Mouse (Mus musculus): ENCODE data around the gene Rps6kb2.

Rps6kb2 gene

DNA sequence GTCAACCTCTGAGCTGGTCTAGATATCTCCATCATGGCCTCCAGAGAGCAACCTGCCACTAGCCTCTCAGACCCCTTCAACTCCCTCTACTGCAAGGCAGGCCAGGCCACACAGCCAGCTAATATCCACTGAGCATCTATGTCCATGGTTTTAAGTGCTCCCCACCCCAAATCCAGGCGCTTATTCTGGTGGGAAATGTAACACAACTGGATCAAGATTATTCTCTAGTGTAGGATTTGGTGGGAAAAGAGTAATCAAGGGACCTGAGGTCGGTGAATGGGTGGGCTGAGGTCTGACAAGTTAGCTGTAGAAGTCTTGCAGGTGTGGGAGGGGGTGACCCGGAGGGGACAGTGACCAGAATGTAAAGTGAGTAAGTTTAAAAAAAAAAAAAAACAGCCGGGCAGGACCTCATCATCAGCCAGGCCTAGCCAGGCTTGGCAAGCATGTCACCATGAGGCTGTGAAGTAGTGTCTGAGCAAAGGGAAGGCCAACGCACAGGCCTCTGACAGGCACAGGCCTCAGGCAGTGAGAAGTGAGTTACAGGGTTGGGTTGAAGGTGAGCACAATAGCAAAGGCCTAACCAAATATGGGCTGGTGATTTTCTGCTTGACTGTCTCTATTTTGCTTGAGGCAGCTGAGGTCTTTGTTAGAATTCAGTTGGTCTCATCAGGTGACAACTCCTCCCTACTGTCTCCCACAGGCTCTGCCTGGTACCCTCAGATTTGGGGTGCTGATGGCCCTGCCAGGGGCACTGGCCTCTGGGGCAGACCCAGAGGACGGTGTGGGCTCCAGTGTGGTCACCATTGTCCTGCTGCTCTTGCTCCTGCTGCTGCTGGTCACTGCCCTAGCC lies 7.7 kb downstream of the Rps6kb2 start:
- no peak for DNase-seq (ENCODE audit: low read depth, low spot score)

DNA sequence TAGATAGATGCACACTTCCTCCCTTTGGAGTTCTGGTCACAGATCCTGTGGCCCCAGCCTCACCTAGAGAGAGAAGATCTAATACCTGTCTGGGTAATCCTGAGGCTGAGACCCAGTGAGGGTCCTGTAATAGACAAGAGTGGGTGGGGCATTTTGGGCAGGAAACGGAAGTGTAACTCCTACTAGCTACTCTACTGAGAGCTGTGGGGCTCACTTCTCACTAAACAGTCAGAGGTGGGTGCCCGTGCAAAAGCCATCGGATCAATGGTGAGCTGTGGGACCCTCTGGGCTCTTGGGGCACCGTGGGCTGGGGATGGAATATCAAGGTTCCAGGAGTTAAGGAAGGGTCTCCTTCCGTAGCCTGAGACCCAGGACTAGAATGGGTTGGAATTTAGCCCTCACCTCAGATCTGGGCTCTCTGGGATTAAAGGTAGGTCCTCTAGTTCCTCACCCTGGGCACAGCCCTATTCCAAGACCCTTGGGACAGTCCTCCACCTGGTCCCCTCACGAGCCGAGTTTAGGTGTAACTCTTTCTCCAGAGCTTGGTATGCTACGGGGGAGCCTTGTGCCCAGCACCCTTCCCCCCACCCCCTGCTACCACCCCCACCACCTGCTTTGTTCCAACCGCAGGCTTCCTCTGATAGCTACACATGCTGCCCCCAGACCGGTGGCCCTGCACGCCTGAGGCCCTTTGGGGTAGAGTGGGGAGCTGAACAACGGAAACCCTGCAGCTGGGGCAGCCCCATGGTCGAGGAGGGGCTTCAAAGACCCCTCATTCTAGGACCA lies 8.5 kb downstream of the Rps6kb2 start:
- no peak for DNase-seq (ENCODE audit: low read depth, low spot score)

- DNase-seq (ENCODE audit: low read depth, low spot score): no peak
Observed at GRCm38 (mm10) chr19:4153232-4153654, 9.9 kb downstream of the Rps6kb2 start, which contains the start of gene Ptprcap. Gene Ptprcap (plus strand): TSS chr19:4153604.

GRCm38 (mm10) chr19:4152445-4153231 lies 10.5 kb downstream of the Rps6kb2 start:
- DNase-seq (ENCODE audit: low read depth, low spot score): no peak

DNA sequence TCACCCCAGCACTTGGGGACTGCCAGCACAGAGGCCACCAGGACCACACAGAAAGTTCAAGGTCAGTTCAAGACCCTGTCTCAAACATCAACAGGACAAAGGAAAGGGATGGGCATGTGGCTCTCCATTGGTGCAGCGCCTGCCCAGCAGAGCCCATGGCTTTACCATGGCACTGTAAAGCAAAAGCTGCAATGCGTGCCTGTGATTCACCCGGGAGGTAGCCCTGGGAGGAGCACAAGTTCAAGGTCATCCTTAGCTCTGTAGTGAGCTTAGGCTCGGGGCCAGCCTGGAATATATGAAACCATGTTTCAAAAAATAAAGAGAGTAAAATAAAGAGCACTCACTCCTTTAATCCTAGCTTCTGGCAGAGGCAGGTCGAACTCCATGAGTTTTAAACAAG lies 11.3 kb downstream of the Rps6kb2 start:
- no peak for DNase-seq (ENCODE audit: low read depth, low spot score)

- no peak for DNase-seq (ENCODE audit: low read depth, low spot score)
Observed at GRCm38 (mm10) chr19:4151488-4151860, 11.7 kb downstream of the Rps6kb2 start.

- DNase-seq (ENCODE audit: low read depth, low spot score): no peak
Observed at GRCm38 (mm10) chr19:4150567-4151487, 12.3 kb downstream of the Rps6kb2 start.

DNA sequence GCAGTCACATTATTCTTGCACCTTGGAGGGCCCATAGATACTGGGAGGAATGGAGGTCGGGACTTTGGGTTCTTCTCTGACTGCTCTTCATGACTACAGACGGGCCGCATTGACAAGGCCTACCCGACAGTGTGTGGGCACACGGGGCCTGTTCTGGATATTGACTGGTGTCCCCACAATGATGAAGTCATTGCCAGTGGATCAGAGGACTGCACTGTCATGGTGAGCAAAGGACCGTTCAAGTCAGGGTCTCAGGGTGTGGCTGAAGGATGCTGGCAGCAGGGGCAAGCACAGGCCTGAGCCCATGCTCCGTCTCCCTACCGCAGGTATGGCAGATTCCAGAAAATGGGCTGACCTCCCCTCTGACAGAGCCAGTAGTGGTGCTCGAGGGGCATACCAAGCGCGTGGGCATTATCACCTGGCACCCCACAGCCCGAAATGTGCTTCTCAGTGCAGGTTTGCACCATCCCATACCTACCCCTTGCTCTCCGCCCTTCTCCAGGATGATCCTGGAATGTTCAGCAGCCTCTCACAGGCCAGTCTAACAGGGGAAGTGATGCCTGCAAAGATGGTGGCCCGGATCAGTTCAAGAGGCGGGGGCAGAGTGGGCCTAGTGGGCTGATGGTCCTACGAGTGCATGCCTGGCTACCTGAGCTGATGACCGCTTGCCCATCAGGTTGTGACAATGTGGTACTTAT lies 13.2 kb downstream of the Rps6kb2 start:
- DNase-seq (ENCODE audit: low read depth, low spot score): no peak

GRCm38 (mm10) chr19:4149283-4149682 lies 13.9 kb downstream of the Rps6kb2 start:
- DNase-seq (ENCODE audit: low read depth, low spot score): no peak

DNA sequence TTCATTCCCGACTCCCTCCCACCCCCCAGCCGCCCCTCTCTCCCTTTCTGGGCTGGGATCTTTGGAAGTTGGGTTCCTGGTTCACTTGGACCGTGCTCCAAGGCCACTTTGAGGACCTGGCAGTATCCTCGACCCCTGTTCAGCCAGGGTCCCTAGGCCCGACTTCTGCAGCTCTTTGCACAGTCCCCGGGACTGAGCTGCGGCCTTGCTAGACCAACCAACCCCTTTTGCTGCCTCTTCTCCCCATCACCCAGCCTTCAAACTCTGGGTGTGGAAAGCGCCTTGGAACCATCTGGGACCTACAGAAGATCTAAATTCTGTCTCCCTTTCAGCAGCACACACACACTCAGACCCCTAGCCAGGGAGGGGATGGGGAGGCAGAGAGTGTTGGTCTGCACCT lies 14.3 kb downstream of the Rps6kb2 start:
- DNase-seq (ENCODE audit: low read depth, low spot score): no peak

- DNase-seq (ENCODE audit: low read depth, low spot score): peak; percentile 87
Observed at GRCm38 (mm10) chr19:4148491-4148806, 14.7 kb downstream of the Rps6kb2 start, which contains the start of gene Coro1b. Gene Coro1b (plus strand): TSS chr19:4148619.

DNA sequence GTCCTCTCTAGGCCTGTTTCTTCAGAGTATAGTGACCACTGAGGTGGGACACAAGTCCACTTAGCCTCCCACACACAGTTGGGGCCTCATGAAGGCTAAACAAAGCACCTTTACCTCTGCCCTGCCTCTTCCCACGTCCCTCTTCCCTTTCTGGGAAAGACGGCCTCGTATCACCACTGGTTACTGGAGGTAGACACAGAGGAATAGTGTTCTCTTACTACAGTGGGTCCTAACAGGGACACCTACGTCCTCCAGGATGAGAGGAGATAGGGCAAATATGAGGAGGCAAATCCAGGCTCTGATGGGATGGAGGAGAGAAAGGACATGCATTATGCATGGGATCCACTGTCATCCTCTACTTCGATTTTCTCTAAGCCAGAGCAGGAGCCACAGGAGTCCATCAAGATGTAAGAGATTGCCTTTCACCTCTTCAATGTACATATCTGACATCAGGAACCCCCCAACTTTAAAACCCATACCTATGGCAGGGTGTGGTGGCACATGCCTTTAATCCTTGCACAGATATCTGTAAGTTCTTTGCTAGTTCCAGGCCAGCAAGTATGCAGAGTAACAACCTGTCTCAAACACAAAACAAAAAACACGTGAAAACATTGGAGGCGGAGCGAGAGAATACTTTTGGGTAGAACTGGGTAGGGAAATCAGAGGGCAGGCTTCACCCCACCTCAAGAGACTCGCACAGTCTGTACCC lies 15.2 kb downstream of the Rps6kb2 start:
- no peak for DNase-seq (ENCODE audit: low read depth, low spot score)

- no peak for DNase-seq (ENCODE audit: low read depth, low spot score)
Observed at GRCm38 (mm10) chr19:4147022-4147405, 16.1 kb downstream of the Rps6kb2 start.

DNA sequence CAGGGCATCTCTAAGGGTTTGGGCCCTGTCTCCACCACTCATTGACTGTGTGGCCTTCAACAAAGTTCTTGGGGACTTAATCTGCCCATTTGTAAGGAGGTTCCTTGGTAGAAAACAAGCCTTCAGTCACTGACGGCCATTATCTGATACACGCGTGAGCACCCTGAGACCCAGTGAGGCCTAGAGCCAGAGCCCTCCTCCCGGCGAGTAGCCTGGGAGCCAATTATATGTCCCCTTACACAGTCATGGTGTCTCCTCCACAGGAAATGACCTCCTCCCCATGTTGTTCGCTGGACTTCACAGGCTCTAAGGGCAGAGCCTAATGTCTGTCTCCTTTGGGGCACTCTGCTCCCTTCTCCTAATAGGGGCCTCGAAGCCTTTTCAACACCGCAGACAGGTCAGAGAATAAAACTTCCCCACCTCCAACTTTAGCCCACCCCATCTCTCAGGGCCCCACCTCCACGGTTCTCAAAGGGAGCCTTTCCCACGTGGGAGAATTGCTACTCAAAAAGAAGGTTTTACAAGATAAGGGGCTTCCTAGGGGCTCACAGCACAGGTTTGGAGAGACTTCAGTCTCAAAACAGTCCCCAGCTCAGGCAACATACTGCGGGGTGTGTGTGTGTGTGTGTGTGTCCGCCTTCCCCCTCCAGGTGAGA lies 16.7 kb downstream of the Rps6kb2 start:
- no peak for DNase-seq (ENCODE audit: low read depth, low spot score)

- DNase-seq (ENCODE audit: low read depth, low spot score): no peak
Observed at GRCm38 (mm10) chr19:4145936-4146335, 17.2 kb downstream of the Rps6kb2 start.

- DNase-seq (ENCODE audit: low read depth, low spot score): no peak
Observed at GRCm38 (mm10) chr19:4144550-4145498, 18.3 kb downstream of the Rps6kb2 start.

DNA sequence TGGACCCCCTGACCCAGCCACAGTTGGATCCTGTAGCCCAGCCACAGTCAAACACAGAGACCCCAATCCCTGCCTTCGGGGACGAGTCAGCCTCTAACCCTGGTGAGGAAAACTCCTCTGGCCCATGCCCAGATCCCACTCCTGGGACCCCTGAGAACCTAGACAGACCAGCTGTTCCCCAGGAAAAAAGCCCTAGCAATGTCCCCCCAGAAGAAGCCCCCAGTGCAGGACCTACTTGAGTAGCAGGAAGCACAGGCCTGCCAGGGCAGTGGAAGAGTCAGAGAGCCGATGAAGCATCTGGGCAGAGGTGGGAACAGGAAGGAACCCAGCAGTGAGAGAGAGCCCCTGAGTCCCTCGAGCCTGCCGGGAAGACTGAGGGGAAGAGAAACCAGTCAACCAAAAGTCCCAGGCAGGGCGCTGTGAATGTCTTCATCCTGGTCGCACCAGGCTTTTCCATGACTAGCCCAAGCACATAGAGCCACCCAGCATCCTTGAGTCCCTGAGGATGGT lies 19.3 kb downstream of the Rps6kb2 start, which contains the start of gene Cabp4:
Cabp4 (minus strand) TSS at position 275 of the 510 bp plus-strand sequence.
- no peak for DNase-seq (ENCODE audit: low read depth, low spot score)

Measured in forelimb bud, embryonic 11.5 days (tissue).